Mouse (Mus musculus): ENCODE measurements around the gene Pdzd2. TPM values are rescaled to one million over a fixed set of nuclear protein-coding genes. Genes with fewer than 3 reads are reported as not detected.

The Pdzd2 gene
- polyA plus RNA-seq, 1 experiment = 2.4 TPM

DNA sequence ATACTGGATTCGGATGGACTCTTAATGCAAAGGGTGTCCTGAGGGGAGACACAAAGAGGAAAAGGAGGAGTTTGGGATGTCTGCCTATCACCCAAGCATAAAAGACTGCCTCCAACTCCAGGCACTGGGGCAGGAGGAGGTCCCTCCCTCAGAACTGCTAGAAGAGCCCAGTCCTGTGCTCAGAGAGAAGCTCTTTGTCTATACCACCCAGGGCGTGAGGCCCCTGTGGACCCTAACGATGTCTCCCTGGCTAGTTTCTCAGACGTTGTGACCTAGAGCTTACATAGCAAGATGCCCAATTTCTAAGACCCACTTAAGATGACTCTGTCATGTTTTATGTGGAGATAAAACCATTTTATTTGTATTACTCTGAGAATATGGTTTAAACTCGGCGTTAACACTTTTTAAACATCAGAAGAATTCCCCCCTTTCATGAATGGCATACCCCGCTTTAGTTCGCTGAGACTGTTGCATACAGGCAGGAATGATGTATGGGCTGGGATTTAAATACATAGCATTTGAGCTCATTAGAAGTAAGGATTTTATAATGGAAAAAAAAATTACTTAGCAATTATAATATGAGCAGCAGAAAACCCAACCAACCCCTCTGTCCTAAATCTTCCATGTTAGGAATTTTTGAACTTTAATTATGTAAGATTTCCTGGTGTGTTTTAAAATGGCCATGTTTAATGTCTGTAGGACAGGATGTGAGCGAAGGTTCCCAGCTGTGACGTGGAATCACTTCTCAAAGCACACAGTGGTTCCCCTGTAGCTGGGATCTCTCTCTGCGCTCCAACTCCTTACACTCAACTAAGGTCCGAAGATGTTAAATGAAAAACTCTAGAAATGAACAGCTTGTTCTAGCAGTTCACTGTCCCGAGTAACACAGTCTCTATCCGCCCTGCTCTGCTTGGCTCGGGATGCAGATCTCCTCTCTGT is 268.6 kb downstream of the Pdzd2 start:
- no peaks in the 10 kb centered on the region for H3K4me1 ChIP-seq (ENCODE audit: control insufficient read depth, insufficient read depth, low read length)
- H3K4me3 ChIP-seq (ENCODE audit: insufficient read depth, low read length) = no peak overlapping the region
- TF ChIP-seq CTCF (IDR thresholded peaks at IDR 0.05; ENCODE audit: borderline replicate concordance, insufficient read depth, low read length) (no peak), POLR2A (IDR thresholded peaks at IDR 0.05; ENCODE audit: low read depth, low read length) (no peak)
- H3K27ac ChIP-seq (ENCODE audit: insufficient read depth, low read length) = no peak overlapping the region

DNA sequence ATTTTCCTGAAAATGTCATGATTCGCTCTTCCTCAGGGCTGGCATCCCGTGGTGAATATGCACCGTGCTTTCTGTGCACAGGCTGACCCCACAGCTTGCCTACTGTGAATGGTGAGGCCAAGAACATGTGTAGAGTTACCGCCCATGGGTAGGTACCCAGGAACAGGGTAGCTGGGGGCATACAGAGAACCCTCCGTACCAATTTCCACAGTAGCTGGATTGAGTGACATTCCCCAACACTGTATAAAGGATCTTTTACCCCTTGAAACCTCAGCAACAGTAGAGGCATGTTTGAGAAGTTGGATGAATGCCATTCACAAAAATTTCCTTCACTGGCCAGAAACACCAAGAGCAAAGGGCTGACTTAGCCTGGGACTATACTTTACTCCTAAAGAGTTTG is 271.1 kb downstream of the Pdzd2 start:
- Histone ChIP-seq H3K4me3 (ENCODE audit: insufficient read depth, low read length) (no peak overlapping the region), H3K4me1 (ENCODE audit: control insufficient read depth, insufficient read depth, low read length) (no peaks in the 10 kb centered on the region), H3K27ac (ENCODE audit: insufficient read depth, low read length) (no peak overlapping the region)
- TF ChIP-seq POLR2A (IDR thresholded peaks at IDR 0.05; ENCODE audit: low read depth, low read length) (no peak), CTCF (IDR thresholded peaks at IDR 0.05; ENCODE audit: borderline replicate concordance, insufficient read depth, low read length) (no peak)

DNA sequence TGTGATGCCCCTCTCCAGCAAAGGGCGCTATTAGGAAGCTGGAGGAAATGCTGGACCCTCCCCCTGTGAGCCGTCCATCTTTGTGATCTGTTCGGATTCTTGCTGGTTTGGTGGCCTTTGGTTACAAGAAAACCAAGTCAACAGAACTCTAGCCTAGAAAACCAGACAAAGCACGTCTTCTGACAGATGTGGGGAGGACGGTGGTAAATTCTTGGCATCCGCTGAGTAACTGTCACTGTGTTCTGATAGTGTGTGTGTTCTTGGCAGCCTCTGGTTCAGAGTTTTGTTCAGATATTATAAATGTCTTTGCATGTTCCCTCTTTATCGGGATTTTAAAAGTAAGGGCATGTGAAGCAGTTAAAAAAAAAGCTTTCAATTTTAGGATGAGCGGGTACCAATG is 274.0 kb downstream of the Pdzd2 start:
- no peaks in the 10 kb centered on the region for H3K4me1 ChIP-seq (ENCODE audit: control insufficient read depth, insufficient read depth, low read length)
- no peak overlapping the region for H3K27ac ChIP-seq (ENCODE audit: insufficient read depth, low read length)
- no peak overlapping the region for H3K4me3 ChIP-seq (ENCODE audit: insufficient read depth, low read length)
- TF ChIP-seq POLR2A (IDR thresholded peaks at IDR 0.05; ENCODE audit: low read depth, low read length) (no peak), CTCF (IDR thresholded peaks at IDR 0.05; ENCODE audit: borderline replicate concordance, insufficient read depth, low read length) (no peak)

DNA sequence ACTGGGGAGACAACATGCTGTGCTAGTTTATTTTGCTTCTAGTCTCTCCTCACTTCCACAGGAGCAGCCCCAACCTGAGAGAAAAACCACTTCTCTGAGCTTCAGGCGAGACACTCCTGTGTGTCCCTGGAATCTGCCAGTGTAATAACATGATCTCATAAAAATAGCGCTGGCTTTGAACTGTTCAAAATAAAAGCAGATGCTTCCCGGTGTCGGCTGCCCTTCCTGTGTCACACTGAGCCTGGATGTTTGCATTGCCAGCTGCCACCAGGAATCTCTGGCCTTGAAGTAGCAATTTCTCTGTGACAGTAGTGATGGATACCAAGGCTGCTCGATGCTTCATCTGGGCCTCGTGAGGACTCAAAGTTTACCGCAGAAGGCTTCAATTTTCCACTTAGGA is 282.9 kb downstream of the Pdzd2 start:
- Histone ChIP-seq H3K4me3 (ENCODE audit: insufficient read depth, low read length) (no peak overlapping the region), H3K27ac (ENCODE audit: insufficient read depth, low read length) (no peak overlapping the region), H3K4me1 (ENCODE audit: control insufficient read depth, insufficient read depth, low read length) (no peaks in the 10 kb centered on the region)

DNA sequence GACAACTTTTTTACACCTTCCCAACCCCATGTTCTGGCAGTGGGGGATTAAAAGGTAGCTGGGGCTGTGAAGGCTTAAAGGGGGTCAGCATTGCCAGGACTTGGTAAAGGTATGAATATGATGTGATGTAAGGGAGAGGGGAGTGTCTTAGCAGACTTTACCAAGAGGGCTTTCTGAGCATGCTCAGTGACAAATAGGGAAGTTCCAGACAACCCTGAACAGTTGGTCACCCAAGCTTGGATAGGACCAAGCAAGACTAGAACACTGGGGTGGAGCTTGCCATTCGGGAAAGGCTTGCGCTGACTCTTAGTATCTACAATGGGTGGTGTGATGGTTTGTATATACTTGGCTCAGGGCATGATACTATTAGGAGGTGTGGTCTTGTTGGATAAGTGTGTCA is 286.4 kb downstream of the Pdzd2 start:
- Histone ChIP-seq H3K27ac (ENCODE audit: insufficient read depth, low read length) (no peak overlapping the region), H3K4me3 (ENCODE audit: insufficient read depth, low read length) (no peak overlapping the region), H3K4me1 (ENCODE audit: control insufficient read depth, insufficient read depth, low read length) (peaks cover 4% of the 10 kb centered on the region; the same call in 1 of the 2 replicates)
- no peak for TF ChIP-seq CTCF (IDR thresholded peaks at IDR 0.05; ENCODE audit: borderline replicate concordance, insufficient read depth, low read length)
- TF ChIP-seq POLR2A (IDR thresholded peaks at IDR 0.05; ENCODE audit: low read depth, low read length) = no peak

More for the DNA sequence above, 282.9 kb downstream of the Pdzd2 start:
- TF ChIP-seq POLR2A (IDR thresholded peaks at IDR 0.05; ENCODE audit: low read depth, low read length) = no peak
- no peak for TF ChIP-seq CTCF (IDR thresholded peaks at IDR 0.05; ENCODE audit: borderline replicate concordance, insufficient read depth, low read length)

DNA sequence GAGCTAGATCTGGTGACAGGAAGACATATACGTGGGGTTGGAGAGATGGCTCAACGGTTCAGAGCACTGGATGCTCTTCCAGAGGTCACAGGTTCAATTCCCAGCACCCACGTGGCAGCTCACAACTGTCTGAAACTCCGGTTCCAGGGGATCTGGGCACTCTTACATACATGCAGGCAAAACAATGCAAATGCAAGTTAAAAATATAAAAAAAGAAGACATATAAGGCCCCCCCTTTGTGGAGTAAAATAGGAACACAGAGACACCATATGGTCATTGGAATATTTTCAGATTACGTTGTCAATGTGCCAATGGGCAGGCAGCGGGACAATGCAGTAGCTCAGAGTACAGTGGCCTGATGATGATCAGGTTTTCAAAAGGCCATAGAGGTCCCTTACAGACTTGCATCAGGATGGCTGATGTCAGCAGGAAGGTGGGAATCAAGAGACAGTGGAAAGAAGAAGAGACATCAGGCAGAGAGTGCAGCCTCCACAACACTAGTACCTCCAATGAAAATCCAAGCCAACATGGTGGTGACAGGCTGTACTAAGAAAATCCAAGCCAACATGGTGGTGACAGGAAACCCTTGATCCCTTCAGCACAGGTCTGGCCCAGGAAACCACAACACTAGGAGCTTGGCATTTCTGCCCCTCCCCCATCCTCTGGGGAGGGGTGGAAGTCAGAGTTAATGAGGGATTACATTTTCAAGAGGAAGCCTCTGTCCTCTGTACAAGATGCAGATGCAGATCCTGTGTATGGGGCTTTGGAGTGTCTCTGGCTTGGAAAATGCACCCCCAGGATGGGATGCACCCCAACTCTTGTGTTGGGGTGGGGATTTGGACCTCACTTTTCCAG is 287.4 kb downstream of the Pdzd2 start:
- no peak for TF ChIP-seq POLR2A (IDR thresholded peaks at IDR 0.05; ENCODE audit: low read depth, low read length)
- no peak for TF ChIP-seq CTCF (IDR thresholded peaks at IDR 0.05; ENCODE audit: borderline replicate concordance, insufficient read depth, low read length)
- no peak overlapping the region for H3K27ac ChIP-seq (ENCODE audit: insufficient read depth, low read length)
- H3K4me1 ChIP-seq (ENCODE audit: control insufficient read depth, insufficient read depth, low read length) = peaks cover 8% of the 10 kb centered on the region; the same call in 1 of the 2 replicates
- H3K4me3 ChIP-seq (ENCODE audit: insufficient read depth, low read length) = no peak overlapping the region

DNA sequence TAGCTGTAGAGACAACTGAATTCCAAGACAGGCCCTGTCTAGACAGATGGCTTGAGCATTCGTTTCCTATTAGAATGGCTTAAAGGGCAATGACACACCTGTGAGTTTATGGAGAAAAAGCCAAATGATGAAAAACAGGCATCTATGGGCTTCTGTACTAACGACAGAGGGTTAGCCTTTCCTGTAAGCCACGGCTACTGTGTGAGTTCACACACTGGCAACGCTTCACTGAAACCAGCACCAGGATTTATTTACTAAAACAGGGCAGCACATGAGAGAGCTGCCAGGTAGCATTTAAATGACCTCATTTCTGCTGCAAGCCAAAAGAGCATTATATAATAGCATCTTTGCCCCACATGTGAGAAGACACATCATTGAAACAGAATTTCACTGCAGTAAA is 288.3 kb downstream of the Pdzd2 start:
- no peak for TF ChIP-seq POLR2A (IDR thresholded peaks at IDR 0.05; ENCODE audit: low read depth, low read length)
- TF ChIP-seq CTCF (IDR thresholded peaks at IDR 0.05; ENCODE audit: borderline replicate concordance, insufficient read depth, low read length) = no peak
- H3K27ac ChIP-seq (ENCODE audit: insufficient read depth, low read length) = no peak overlapping the region

DNA sequence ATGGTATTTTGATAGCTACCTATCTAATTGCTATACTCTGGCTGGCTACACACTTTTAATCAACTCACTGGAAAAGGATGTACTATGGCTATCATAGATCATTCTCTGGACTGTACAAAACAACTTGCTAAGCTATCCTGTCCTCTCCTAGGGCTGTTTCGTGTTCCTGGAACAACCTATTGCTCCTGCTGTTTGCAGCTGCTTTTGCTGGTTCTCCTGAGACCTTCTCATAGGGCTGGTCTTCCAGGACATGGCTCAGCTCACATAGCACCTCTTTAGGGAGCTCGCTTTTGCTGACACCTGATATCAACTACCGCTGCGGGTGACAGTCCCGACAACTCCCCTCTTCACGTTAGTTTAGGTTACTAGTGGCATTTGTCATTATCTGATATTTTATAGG is 288.9 kb downstream of the Pdzd2 start:
- TF ChIP-seq CTCF (IDR thresholded peaks at IDR 0.05; ENCODE audit: borderline replicate concordance, insufficient read depth, low read length) (no peak), POLR2A (IDR thresholded peaks at IDR 0.05; ENCODE audit: low read depth, low read length) (no peak)
- Histone ChIP-seq H3K4me1 (ENCODE audit: control insufficient read depth, insufficient read depth, low read length) (peaks cover 13% of the 10 kb centered on the region; the same call in 1 of the 2 replicates), H3K4me3 (ENCODE audit: insufficient read depth, low read length) (no peak overlapping the region), H3K27ac (ENCODE audit: insufficient read depth, low read length) (no peak overlapping the region)

More for the DNA sequence above, 288.3 kb downstream of the Pdzd2 start:
- Histone ChIP-seq H3K4me3 (ENCODE audit: insufficient read depth, low read length) (no peak overlapping the region), H3K4me1 (ENCODE audit: control insufficient read depth, insufficient read depth, low read length) (peaks cover 8% of the 10 kb centered on the region; the same call in 1 of the 2 replicates)

DNA sequence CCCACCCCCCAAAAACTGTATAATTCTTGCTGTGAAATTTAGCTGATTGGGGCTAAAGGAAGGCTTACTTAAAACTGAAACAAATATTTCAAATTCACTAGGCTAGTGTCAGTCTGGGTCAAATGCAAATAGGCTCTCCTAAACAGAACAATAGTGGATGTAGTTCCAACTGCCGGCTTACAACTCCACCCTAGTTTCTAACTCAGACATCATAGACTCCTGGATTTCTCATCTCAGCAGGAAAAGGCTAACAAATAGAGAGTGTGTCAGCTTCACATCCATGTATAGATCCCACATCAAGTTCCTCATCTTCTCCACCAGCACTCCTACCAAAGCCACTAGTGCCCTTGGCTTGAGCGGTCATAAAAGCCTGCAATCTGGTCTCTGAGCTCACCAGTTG is 290.4 kb downstream of the Pdzd2 start:
- H3K4me1 ChIP-seq (ENCODE audit: control insufficient read depth, insufficient read depth, low read length) = peaks cover 13% of the 10 kb centered on the region; the same call in 1 of the 2 replicates
- TF ChIP-seq CTCF (IDR thresholded peaks at IDR 0.05; ENCODE audit: borderline replicate concordance, insufficient read depth, low read length) = no peak
- TF ChIP-seq POLR2A (IDR thresholded peaks at IDR 0.05; ENCODE audit: low read depth, low read length) = no peak
- no peak overlapping the region for H3K4me3 ChIP-seq (ENCODE audit: insufficient read depth, low read length)
- no peak overlapping the region for H3K27ac ChIP-seq (ENCODE audit: insufficient read depth, low read length)

Measured in embryonic fibroblast, embryonic 13.5 days (primary cell).